Mouse (Mus musculus) heart, embryonic 15.5 days (tissue): ENCODE measurements around the gene Tbc1d14. TPM values are rescaled to one million over a fixed set of nuclear protein-coding genes. Genes with fewer than 3 reads are reported as not detected.

Experiments used
- ATAC-seq: fragments of 200-750 bp; cut with Nextera tagmentation; replicated peaks from 2 replicates; pipeline ENCODE4 v1.8.0; 2017; ENCODE audit warnings: low read depth, moderate TSS enrichment; ENCODE audit not compliant: insufficient number of reproducible peaks, insufficient read depth, low FRiP score
- H3K27ac ChIP-seq: fragments of 300-500 bp; sonication (generic); 2 replicates; pipeline ENCODE4 v1.5.1; 2015; ENCODE audit warnings: mild to moderate bottlenecking, inconsistent platforms
- H3K27me3 ChIP-seq: fragments of 300-500 bp; sonication (generic); 2 replicates; pipeline ENCODE4 v1.6.1; 2015; ENCODE audit warnings: inconsistent platforms
- H3K36me3 ChIP-seq: fragments of 300-500 bp; sonication (generic); 2 replicates; pipeline ENCODE4 v1.6.1; 2015; ENCODE audit warnings: mild to moderate bottlenecking, inconsistent platforms
- H3K4me1 ChIP-seq: fragments of 300-500 bp; sonication (generic); replicated peaks from 2 replicates; pipeline ENCODE4 v1.6.1; 2015; ENCODE audit warnings: inconsistent platforms
- H3K4me2 ChIP-seq: fragments of 300-500 bp; sonication (generic); 2 replicates; pipeline ENCODE4 v1.6.1; 2015; ENCODE audit warnings: inconsistent platforms, mild to moderate bottlenecking, moderate library complexity
- H3K4me3 ChIP-seq: fragments of 300-500 bp; sonication (generic); 2 replicates; pipeline ENCODE4 v1.5.1; 2015; ENCODE audit warnings: mild to moderate bottlenecking, inconsistent platforms
- H3K9ac ChIP-seq: fragments of 300-500 bp; sonication (generic); 2 replicates; pipeline ENCODE4 v1.6.1; 2015; ENCODE audit warnings: mild to moderate bottlenecking, inconsistent platforms
- H3K9me3 ChIP-seq: fragments of 300-500 bp; sonication (generic); replicated peaks from 2 replicates; pipeline ENCODE4 v1.6.1; 2016; ENCODE audit warnings: inconsistent platforms
- WGBS: fragments of 180-500 bp; shearing (Covaris S2); methylation state at CpG from one replicate; pipeline ENCODE4 v1.1.7; 2015; ENCODE audit warnings: mixed read lengths; 5-methylcytosine and 5-hydroxymethylcytosine counted together
- polyA plus RNA-seq: library from polyadenylated mRNA; unstranded; fragments of >200 nt; fragmentation: Nextera tagmentation; extraction: Ambion mirVana; gene quantifications from 2 replicates; pipeline ENCODE4 v1.2.1, GENCODE M21; 2015

Tbc1d14 gene
- polyA plus RNA-seq = 14.8 and 20.2 TPM in 2 replicates

DNA sequence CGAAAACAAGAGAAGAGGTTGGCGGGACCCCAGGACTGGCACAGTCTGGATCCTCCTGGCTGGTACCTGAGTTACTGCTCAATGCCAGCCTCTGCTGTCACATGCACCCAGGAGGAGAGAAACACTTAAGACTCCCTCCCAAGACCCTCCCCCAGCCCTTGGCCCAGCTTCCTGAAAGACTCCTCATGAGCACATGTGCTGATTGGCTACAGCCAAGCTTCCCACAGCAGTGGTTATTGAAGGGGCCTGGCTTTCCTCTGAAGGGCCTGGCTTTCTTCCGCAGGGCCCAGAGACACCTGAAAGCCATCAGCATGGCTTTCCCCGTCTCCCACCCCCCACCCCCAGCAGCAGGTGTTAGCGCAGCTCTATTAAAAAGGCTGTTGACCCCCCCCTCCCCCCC is at the start of gene Tbc1d14:
Gene Tbc1d14 (minus strand): TSS at position 101 of the 400 bp plus-strand sequence.
- no peaks in the 10 kb centered on the region for H3K27me3 ChIP-seq
- 78% methylated on average over 5 of the region's 5 CpGs for WGBS
- no peak for ATAC-seq
- no peaks in the 10 kb centered on the region for H3K9me3 ChIP-seq
- H3K4me3 ChIP-seq = no peak within 1 kb of the TSS
- no peak within 1 kb of the TSS for H3K27ac ChIP-seq
- H3K9ac ChIP-seq = no peak within 1 kb of the TSS
- H3K36me3 ChIP-seq = no peaks in the 10 kb centered on the region
- no peak within 1 kb of the TSS for H3K4me2 ChIP-seq
- H3K4me1 ChIP-seq = no peaks in the 10 kb centered on the region

DNA sequence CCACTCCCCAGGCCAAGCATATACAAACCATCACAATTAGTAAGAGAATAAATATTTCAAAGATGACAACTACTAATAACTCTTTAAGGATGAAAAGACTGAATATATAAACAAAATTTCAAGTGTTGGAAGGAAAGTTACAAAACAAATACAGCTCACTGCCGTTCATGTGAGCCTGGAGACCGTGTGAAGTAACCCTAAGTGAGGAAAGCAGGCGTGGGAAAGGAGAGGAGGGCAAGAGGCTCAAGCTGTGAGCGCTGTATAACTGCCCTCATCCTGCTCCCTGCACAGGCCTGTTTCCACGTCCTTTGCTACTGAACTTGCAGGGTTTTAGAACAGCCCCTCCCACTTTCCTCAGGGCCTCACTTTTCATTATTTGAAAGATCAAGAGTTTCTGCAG is 32.5 kb upstream of the Tbc1d14 start:
- no peak overlapping the region for H3K4me3 ChIP-seq
- H3K27me3 ChIP-seq = no peaks in the 10 kb centered on the region
- H3K9ac ChIP-seq = no peak overlapping the region
- H3K27ac ChIP-seq = no peak overlapping the region
- ATAC-seq = no peak
- H3K4me2 ChIP-seq = no peak overlapping the region
- peaks cover 11% of the 10 kb centered on the region; the same call in 1 of the 2 replicates for H3K36me3 ChIP-seq
- no peaks in the 10 kb centered on the region for H3K9me3 ChIP-seq
- H3K4me1 ChIP-seq = peaks cover 12% of the 10 kb centered on the region
- WGBS = 70% methylated on average over 5 of the region's 5 CpGs

DNA sequence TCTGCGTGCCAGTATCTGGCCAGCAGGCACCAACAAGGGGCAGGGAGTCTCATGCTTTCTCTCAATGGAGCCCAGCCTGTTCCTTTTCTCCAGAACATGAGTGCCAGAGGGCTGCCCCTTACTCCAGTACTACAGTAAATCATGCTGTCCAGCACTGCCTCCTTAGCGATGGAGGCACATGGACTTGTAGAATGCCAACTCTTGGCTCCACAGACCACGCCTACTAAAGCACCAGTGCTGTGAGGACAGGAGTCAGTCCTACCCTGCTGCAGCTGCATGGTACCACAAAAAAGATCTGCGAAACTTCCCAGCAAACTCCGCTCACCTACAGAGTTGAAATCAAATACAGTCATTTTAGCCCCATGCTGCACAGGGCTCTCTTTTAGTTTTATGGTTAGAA is 30.6 kb upstream of the Tbc1d14 start:
- Histone ChIP-seq H3K9me3 (no peaks in the 10 kb centered on the region), H3K4me3 (no peak overlapping the region), H3K36me3 (no peaks in the 10 kb centered on the region), H3K4me2 (no peak overlapping the region), H3K4me1 (peaks cover 23% of the 10 kb centered on the region), H3K27me3 (no peaks in the 10 kb centered on the region), H3K27ac (no peak overlapping the region), H3K9ac (no peak overlapping the region)
- ATAC-seq = no peak
- 85% methylated on average over 5 of the region's 5 CpGs for WGBS

- Histone ChIP-seq H3K4me2 (peak overlapping the region; percentile 48), H3K36me3 (peaks cover 19% of the 10 kb centered on the region), H3K9me3 (no peaks in the 10 kb centered on the region), H3K27ac (peak overlapping the region; percentile 80), H3K4me3 (peak overlapping the region; percentile 19), H3K27me3 (no peaks in the 10 kb centered on the region), H3K4me1 (peaks cover 23% of the 10 kb centered on the region), H3K9ac (0 out of 2 replicates have a peak overlapping the region, but pooled peaks have one; percentile 6)
- WGBS = 29% methylated on average over 5 of the region's 5 CpGs
- ATAC-seq = no peak
Measured at GRCm38 (mm10) chr5:36621058-36621449, 28.0 kb upstream of the Tbc1d14 start.

DNA sequence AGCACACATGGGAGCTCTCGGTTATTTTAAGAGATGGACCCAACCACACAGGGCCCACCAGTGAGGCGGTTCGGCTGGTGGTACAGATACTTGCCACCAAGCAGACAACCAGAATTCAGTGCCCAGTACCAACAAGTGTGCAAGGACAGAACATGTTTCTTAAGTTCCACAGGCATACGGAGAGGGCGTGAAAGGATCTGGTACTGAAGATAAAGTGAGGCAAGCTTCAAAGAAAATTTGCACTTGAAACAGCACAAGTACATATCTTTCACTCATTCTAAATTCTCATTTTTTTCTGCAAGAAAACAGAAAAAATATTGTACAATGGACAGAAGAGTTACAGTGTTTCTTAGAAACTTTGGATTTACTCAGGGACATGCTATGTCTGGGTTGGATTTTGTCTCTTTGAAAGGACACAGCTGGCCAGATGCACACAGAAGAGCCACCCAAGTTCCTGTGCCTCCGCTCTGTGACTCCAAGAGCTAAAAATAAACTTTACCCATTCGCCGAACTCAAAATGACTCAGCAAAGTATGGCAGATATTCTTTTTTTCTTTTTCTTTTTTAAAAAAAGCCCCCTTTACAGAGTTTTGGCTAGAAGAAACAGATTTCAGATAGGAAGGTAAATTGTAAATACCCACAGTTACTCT is 27.5 kb upstream of the Tbc1d14 start:
- H3K4me1 ChIP-seq = peaks cover 23% of the 10 kb centered on the region
- peak overlapping the region; percentile 19 for H3K4me3 ChIP-seq
- peak overlapping the region; percentile 80 for H3K27ac ChIP-seq
- peaks cover 25% of the 10 kb centered on the region for H3K36me3 ChIP-seq
- 34% methylated on average over 8 of the region's 8 CpGs for WGBS
- no peaks in the 10 kb centered on the region for H3K27me3 ChIP-seq
- no peaks in the 10 kb centered on the region for H3K9me3 ChIP-seq
- H3K9ac ChIP-seq = no peak overlapping the region
- no peak for ATAC-seq
- H3K4me2 ChIP-seq = peak overlapping the region; percentile 48

- no peak overlapping the region for H3K9ac ChIP-seq
- peaks cover 41% of the 10 kb centered on the region for H3K36me3 ChIP-seq
- no peak overlapping the region for H3K4me2 ChIP-seq
- ATAC-seq = no peak
- no peak overlapping the region for H3K4me3 ChIP-seq
- WGBS = 82% methylated on average over 5 of the region's 5 CpGs
- H3K27ac ChIP-seq = no peak overlapping the region
- H3K9me3 ChIP-seq = no peaks in the 10 kb centered on the region
- H3K27me3 ChIP-seq = no peaks in the 10 kb centered on the region
- H3K4me1 ChIP-seq = peaks cover 23% of the 10 kb centered on the region
Measured at GRCm38 (mm10) chr5:36618890-36619289, 25.8 kb upstream of the Tbc1d14 start.

DNA sequence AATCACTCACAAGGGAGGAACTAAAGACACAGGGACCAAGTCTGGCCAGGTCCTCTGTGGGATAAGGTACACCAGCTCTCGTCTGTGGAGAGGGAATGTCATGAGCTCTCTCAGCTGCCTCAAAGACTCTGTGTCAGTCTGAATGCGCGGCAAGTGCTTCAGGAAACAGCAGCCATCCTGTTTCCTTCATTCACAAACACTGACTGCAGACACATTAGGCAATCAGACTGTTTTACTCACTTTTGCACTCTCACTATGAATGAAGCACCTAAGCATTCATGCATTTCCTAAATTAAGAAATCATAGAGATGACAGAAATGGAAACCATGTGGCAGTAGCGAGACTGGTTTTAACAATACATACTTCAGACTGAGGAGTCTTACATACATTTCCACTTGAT is 25.3 kb upstream of the Tbc1d14 start:
- ATAC-seq = no peak
- peaks cover 46% of the 10 kb centered on the region for H3K36me3 ChIP-seq
- no peak overlapping the region for H3K4me3 ChIP-seq
- H3K4me1 ChIP-seq = peaks cover 23% of the 10 kb centered on the region
- H3K9me3 ChIP-seq = no peaks in the 10 kb centered on the region
- H3K4me2 ChIP-seq = no peak overlapping the region
- H3K27ac ChIP-seq = no peak overlapping the region
- no peak overlapping the region for H3K9ac ChIP-seq
- 49% methylated on average over 4 of the region's 4 CpGs for WGBS
- no peaks in the 10 kb centered on the region for H3K27me3 ChIP-seq

DNA sequence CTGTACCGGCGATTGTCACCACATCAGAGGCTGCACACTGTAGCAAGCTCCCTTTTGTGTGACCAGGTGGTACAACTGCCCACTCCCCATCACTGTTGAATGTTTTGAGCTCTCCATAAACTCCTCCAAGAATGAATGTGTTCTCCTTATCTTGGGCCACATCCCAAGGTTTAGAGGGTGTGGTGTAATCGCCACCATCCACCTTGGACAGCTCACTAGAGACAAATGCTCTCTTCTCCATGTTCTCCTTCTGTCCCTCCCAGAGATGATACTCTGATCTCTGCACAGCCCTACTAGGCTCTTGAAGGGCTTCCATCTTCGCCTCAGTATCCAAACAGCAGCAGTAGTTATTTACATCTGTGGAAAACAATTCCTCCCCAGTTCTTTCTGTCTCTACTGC is 21.0 kb upstream of the Tbc1d14 start:
- Histone ChIP-seq H3K9ac (no peak overlapping the region), H3K36me3 (peaks cover 67% of the 10 kb centered on the region)
- WGBS = 83% methylated on average over 4 of the region's 4 CpGs

GRCm38 (mm10) chr5:36608939-36609499 is 15.9 kb upstream of the Tbc1d14 start:
- H3K4me1 ChIP-seq = no peaks in the 10 kb centered on the region
- no peak overlapping the region for H3K9ac ChIP-seq
- H3K27me3 ChIP-seq = no peaks in the 10 kb centered on the region
- 85% methylated on average over 2 of the region's 2 CpGs for WGBS
- no peak for ATAC-seq
- H3K9me3 ChIP-seq = no peaks in the 10 kb centered on the region
- H3K4me3 ChIP-seq = no peak overlapping the region
- no peak overlapping the region for H3K4me2 ChIP-seq
- no peak overlapping the region for H3K27ac ChIP-seq
- peaks cover 67% of the 10 kb centered on the region for H3K36me3 ChIP-seq

More for the DNA sequence above, 21.0 kb upstream of the Tbc1d14 start:
- no peak for ATAC-seq
- Histone ChIP-seq H3K4me1 (peaks cover under 1% of the 10 kb centered on the region), H3K4me3 (no peak overlapping the region), H3K9me3 (no peaks in the 10 kb centered on the region), H3K27ac (no peak overlapping the region), H3K4me2 (no peak overlapping the region), H3K27me3 (no peaks in the 10 kb centered on the region)

DNA sequence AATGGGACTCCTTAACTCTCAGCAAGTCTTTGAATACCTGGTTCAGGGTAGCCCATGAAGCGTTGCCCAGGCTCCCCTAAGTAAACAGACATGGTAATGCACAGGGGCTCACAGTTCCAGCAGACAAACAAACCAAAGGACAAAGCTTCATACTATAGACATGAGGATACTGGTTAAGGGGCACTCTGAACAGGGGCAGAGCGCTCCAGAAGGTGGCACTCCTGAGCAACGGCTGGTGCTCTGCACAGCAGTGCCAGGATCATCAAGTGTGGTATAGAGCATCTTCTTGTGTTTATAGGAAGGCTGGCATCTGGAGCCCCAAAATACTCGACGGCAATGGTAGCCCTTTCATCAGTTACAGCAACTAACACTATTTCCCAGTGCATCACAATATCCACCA is 10.0 kb upstream of the Tbc1d14 start:
- Histone ChIP-seq H3K4me2 (no peak overlapping the region), H3K9ac (no peak overlapping the region), H3K36me3 (peaks cover 79% of the 10 kb centered on the region), H3K9me3 (no peaks in the 10 kb centered on the region), H3K27me3 (no peaks in the 10 kb centered on the region), H3K27ac (no peak overlapping the region), H3K4me3 (no peak overlapping the region), H3K4me1 (no peaks in the 10 kb centered on the region)
- WGBS = 74% methylated on average over 5 of the region's 5 CpGs
- no peak for ATAC-seq

DNA sequence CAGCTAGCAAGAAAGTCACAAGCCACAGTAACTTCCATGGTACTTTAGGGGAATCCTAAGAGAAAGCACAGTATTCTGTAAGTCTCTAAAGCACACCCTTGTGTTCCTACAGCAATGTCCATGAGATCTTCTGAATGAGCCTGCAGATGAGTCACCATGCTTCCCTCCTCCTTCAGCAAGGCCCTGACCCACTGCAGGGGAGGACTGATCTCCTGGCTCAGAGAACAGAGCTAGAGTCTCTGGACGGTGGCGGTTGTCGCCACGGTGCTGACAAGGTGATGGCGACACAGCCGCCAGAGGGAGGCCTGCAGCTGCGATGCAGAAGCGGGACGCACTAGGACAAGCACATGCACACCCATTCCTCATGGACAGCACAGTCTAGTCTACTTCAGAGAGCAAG is 9.0 kb upstream of the Tbc1d14 start:
- Histone ChIP-seq H3K9me3 (no peaks in the 10 kb centered on the region), H3K4me1 (no peaks in the 10 kb centered on the region), H3K4me2 (no peak overlapping the region), H3K9ac (no peak overlapping the region), H3K27ac (no peak overlapping the region), H3K27me3 (no peaks in the 10 kb centered on the region), H3K4me3 (no peak overlapping the region), H3K36me3 (peaks cover 70% of the 10 kb centered on the region)
- no peak for ATAC-seq
- 52% methylated on average over 9 of the region's 9 CpGs for WGBS

DNA sequence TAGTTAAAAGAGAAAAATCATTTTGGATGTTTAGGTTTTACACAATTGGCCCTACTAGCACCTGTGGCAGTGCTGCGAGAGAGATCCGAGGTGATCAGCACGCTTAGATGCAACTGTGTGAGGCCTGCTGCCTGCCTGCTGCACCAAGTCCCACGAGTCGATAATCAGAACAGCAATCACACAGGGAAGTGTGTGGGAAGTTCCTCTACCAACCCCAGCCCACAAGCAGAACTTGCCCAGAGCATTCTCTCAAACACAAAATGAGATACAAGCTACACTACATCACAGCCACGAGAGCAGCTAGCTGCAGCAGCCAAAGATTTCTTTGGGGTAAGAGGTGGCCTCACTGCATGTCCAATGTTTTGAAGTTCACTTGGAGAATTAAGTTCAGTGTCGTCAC is 8.4 kb upstream of the Tbc1d14 start:
- WGBS = 80% methylated on average over 7 of the region's 7 CpGs
- no peak overlapping the region for H3K9ac ChIP-seq
- no peak overlapping the region for H3K27ac ChIP-seq
- H3K4me3 ChIP-seq = no peak overlapping the region
- ATAC-seq = no peak
- H3K36me3 ChIP-seq = peaks cover 66% of the 10 kb centered on the region
- no peaks in the 10 kb centered on the region for H3K9me3 ChIP-seq
- H3K27me3 ChIP-seq = no peaks in the 10 kb centered on the region
- H3K4me1 ChIP-seq = no peaks in the 10 kb centered on the region
- no peak overlapping the region for H3K4me2 ChIP-seq
